In genomic region chr14:98813657-98814056, GRCm38 (mm10) we compare ENCODE assay signal across 35 mouse cellular contexts.
"Had no signal": no experiment of that assay in that cellular context is flagged by ENCODE, and none has a peak within 500 bp of the region (broad histone marks: within the 10 kb centered on the region; RNA-seq: fewer than 3 reads in every experiment).

No protein-coding gene starts in this region.

- H3K4me1 ChIP-seq: heart, embryonic 10.5 days; heart, embryonic 12.5 days; heart, embryonic 13.5 days; heart, embryonic 15.5 days; hindbrain, embryonic 10.5 days; hindbrain, embryonic 15.5 days; intestine, embryonic 15.5 days; kidney, embryonic 15.5 days had no signal

- DNase-seq: heart, adult 18-20 months; heart, adult 2 months; heart, postnatal 10 days; heart, postnatal 14 days; heart, postnatal 36 days; heart, postnatal 4 days; kidney, adult 11 months; kidney, adult 18-20 months; kidney, adult 2 months; kidney, adult 8-10 months; kidney, adult 9 months; kidney, postnatal 10 days; kidney, postnatal 14 days; kidney, postnatal 25 days; kidney, postnatal 36 days; kidney, postnatal 4 days; layer of hippocampus, adult 9-11 months; layer of hippocampus, postnatal 36 days had no signal

- H3K9me3 ChIP-seq: heart, embryonic 10.5 days; heart, embryonic 12.5 days; heart, embryonic 13.5 days; heart, embryonic 15.5 days; hindbrain, embryonic 10.5 days; hindbrain, embryonic 13.5 days; hindbrain, embryonic 15.5 days; intestine, embryonic 15.5 days; kidney, embryonic 15.5 days had no signal

- ATAC-seq: hindbrain, postnatal 0 days; inflammation-experienced regulatory T-cells, adult 6 months; intestine, embryonic 15.5 days; intestine, embryonic 16.5 days; intestine, postnatal 0 days had no signal

- H3K27me3 ChIP-seq: heart, embryonic 12.5 days; heart, embryonic 13.5 days; heart, embryonic 15.5 days; hindbrain, embryonic 13.5 days; hindbrain, embryonic 15.5 days; intestine, embryonic 15.5 days; kidney, embryonic 15.5 days had no signal

- H3K4me3 ChIP-seq: heart, adult 2 months; heart, embryonic 10.5 days; heart, embryonic 12.5 days; heart, embryonic 13.5 days; heart, embryonic 15.5 days; hindbrain, embryonic 10.5 days; hindbrain, embryonic 13.5 days; hindbrain, embryonic 15.5 days; intestine, embryonic 15.5 days; kidney, embryonic 15.5 days; layer of hippocampus, adult 2 months had no signal

- H3K36me3 ChIP-seq: heart, embryonic 10.5 days; heart, embryonic 12.5 days; heart, embryonic 13.5 days; heart, embryonic 15.5 days; hindbrain, embryonic 10.5 days; hindbrain, embryonic 13.5 days; hindbrain, embryonic 15.5 days; intestine, embryonic 15.5 days; kidney, embryonic 15.5 days had no signal

- H3K27ac ChIP-seq: heart, adult 2 months; heart, embryonic 10.5 days; heart, embryonic 13.5 days; heart, embryonic 15.5 days; hindbrain, embryonic 10.5 days; hindbrain, embryonic 13.5 days; hindbrain, embryonic 14.5 days; hindbrain, embryonic 15.5 days; hindbrain, postnatal 0 days; intestine, embryonic 15.5 days; kidney, embryonic 15.5 days; kidney, postnatal 0 days; layer of hippocampus, adult 2 months had no signal

- H3K4me2 ChIP-seq: heart, embryonic 11.5 days; heart, embryonic 12.5 days; heart, embryonic 13.5 days; heart, embryonic 15.5 days; hindbrain, embryonic 13.5 days; hindbrain, embryonic 14.5 days; hindbrain, embryonic 15.5 days; intestine, embryonic 15.5 days; kidney, embryonic 15.5 days had no signal

- H3K9ac ChIP-seq: heart, embryonic 12.5 days; heart, embryonic 13.5 days; heart, embryonic 15.5 days; hindbrain, embryonic 13.5 days; hindbrain, embryonic 14.5 days; hindbrain, embryonic 15.5 days; intestine, embryonic 15.5 days; kidney, embryonic 15.5 days had no signal
